Mouse (Mus musculus) liver, postnatal 0 days (tissue): Measurements from ENCODE around the gene Rps26. TPM values are rescaled to one million over a fixed set of nuclear protein-coding genes. Genes with fewer than 3 reads are reported as not detected.
"Not testable (repeated sequence)": the region's sequence is repeated elsewhere in the genome, so short reads cannot be mapped to it uniquely, and the experiment has no call there.

ENCODE experiments used
- ATAC-seq: fragments of 200-750 bp; cut with Nextera tagmentation; 2 replicates; pipeline ENCODE4 v1.8.0; 2017; ENCODE audit warnings: mild to moderate bottlenecking, moderate library complexity
- DNase-seq: peaks from one replicate; pipeline ENCODE4 v3.0.0-alpha.2; 2016
- H3K27ac ChIP-seq: fragments of 300-500 bp; sonication (generic); 2 replicates; pipeline ENCODE4 v1.5.1; 2014; ENCODE audit warnings: antibody characterized with exemption, moderate library complexity, mild to moderate bottlenecking, low read depth
- H3K27me3 ChIP-seq: fragments of 300-500 bp; sonication (generic); 2 replicates; pipeline ENCODE4 v1.6.1; 2014; ENCODE audit warnings: low read length, control low read depth, mixed read lengths; ENCODE audit not compliant: insufficient read depth
- H3K36me3 ChIP-seq: fragments of 300-500 bp; sonication (generic); replicated peaks from 2 replicates; pipeline ENCODE4 v1.6.1; 2014; ENCODE audit warnings: mild to moderate bottlenecking, control low read depth, low read length, moderate library complexity, mixed read lengths; ENCODE audit not compliant: insufficient read depth
- H3K4me1 ChIP-seq: fragments of 300-500 bp; sonication (generic); 2 replicates; pipeline ENCODE4 v1.6.1; 2014; ENCODE audit warnings: antibody characterized with exemption, mild to moderate bottlenecking, control low read depth; ENCODE audit not compliant: insufficient read depth
- H3K4me2 ChIP-seq: fragments of 300-500 bp; sonication (generic); 2 replicates; pipeline ENCODE4 v1.6.1; 2014; ENCODE audit warnings: low read depth, mild to moderate bottlenecking, low read length, moderate library complexity, mixed read lengths
- H3K4me3 ChIP-seq: fragments of 300-500 bp; sonication (generic); 2 replicates; pipeline ENCODE4 v1.5.1; 2014; ENCODE audit warnings: low read depth, low read length
- H3K9ac ChIP-seq: fragments of 300-500 bp; sonication (generic); replicated peaks from 2 replicates; pipeline ENCODE4 v1.6.1; 2014; ENCODE audit warnings: mild to moderate bottlenecking, moderate library complexity
- H3K9me3 ChIP-seq: fragments of 300-500 bp; sonication (generic); 2 replicates; pipeline ENCODE4 v1.6.1; 2016; ENCODE audit warnings: mild to moderate bottlenecking, control low read depth, low read length, mixed read lengths
- CTCF ChIP-seq: sonication (generic); IDR thresholded peaks from 2 replicates; pipeline ENCODE4 v1.5.1; 2016; ENCODE audit warnings: antibody characterized with exemption, low read depth
- EP300 ChIP-seq: IDR thresholded peaks from 2 replicates; pipeline ENCODE4 v1.6.1; 2016; ENCODE audit warnings: antibody characterized with exemption, low read depth, mild to moderate bottlenecking
- whole genome bisulfite sequencing: fragments of 180-500 bp; shearing (Covaris S2); extraction: QIAGEN DNeasy Blood & Tissue Kit; methylation state at CpG from one replicate; pipeline ENCODE4 v1.1.7; 2014; ENCODE audit not compliant: insufficient replicate concordance; 5-methylcytosine and 5-hydroxymethylcytosine counted together
- polyA plus RNA-seq: library from polyadenylated mRNA; unstranded; fragments of >200 nt; fragmentation: Nextera tagmentation; extraction: Ambion mirVana; gene quantifications from 2 replicates; pipeline ENCODE4 v1.2.1, GENCODE M21; 2015

The Rps26 gene
- polyA plus RNA-seq, 1 experiment from 2014 or later = 469 TPM

DNA sequence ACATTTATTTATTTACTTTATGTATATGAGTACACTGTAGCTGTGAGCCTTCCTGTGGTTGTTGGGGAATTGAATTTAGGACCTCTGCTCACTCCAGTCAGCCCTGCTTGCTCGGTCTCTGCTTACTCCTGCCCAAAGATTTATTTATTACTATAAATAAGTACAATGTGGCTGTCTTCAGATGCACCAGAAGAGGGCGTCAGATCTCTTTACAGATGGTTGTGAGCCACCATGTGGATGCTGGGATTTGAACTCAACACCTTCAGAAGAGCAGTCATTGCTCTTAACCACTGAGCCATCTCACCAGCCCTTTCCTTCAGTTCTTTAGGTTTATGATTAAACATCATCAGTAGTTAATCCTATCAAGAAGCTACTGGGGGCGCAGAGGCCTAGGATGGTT, 11.6 kb downstream of the Rps26 start:
- 48% methylated on average over 3 of the region's 3 CpGs for WGBS
- no peak for ATAC-seq

DNA sequence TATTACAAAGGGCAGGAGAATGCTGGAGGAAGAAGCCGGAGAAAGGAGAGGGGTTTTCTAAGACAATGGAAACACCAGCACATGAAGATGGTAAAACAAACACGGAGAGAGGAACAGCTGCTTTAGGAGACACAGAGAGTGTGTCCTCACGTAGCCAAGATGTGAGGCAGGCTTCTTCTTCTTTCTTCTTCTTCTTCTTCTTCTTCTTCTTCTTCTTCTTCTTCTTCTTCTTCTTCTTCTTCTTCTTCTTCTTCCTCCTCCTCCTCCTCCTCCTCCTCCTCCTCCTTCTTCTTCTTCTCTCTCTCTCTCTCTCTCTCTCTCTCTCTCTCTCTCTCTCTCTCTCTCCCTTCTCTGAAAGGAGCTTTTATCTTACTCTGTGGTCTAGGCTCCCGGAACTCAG, 12.7 kb downstream of the Rps26 start:
- H3K36me3 ChIP-seq, H3K4me1 ChIP-seq, H3K27ac ChIP-seq, DNase-seq, H3K27me3 ChIP-seq, H3K4me3 ChIP-seq, H3K4me2 ChIP-seq, H3K9ac ChIP-seq, H3K9me3 ChIP-seq, ATAC-seq: not testable (repeated sequence)
- 48% methylated on average over 4 of the region's 4 CpGs for WGBS

More for the DNA sequence above, 11.6 kb downstream of the Rps26 start:
- H3K9me3 ChIP-seq = no peaks in the 10 kb centered on the region
- no peaks in the 10 kb centered on the region for H3K4me1 ChIP-seq
- no peaks in the 10 kb centered on the region for H3K36me3 ChIP-seq
- H3K27me3 ChIP-seq = no peaks in the 10 kb centered on the region
- no peak overlapping the region for H3K4me3 ChIP-seq
- no peak overlapping the region for H3K27ac ChIP-seq
- no peak for TF ChIP-seq EP300
- peak; percentile 55 for TF ChIP-seq CTCF
- no peak for DNase-seq
- no peak overlapping the region for H3K4me2 ChIP-seq
- H3K9ac ChIP-seq = no peak overlapping the region

- WGBS = 37% methylated on average over 6 of the region's 6 CpGs
- Histone ChIP-seq H3K36me3 (no peaks in the 10 kb centered on the region), H3K27ac (no peak overlapping the region), H3K4me2 (no peak overlapping the region), H3K9me3 (no peaks in the 10 kb centered on the region), H3K4me1 (no peaks in the 10 kb centered on the region), H3K4me3 (no peak overlapping the region), H3K9ac (no peak overlapping the region), H3K27me3 (no peaks in the 10 kb centered on the region)
- DNase-seq (no peak), ATAC-seq (peak; percentile 31; the same call in 1 of the 2 replicates)
- no peak for TF ChIP-seq EP300
- TF ChIP-seq CTCF = no peak
These were observed 13.4 kb downstream of the Rps26 start for GRCm38 (mm10) chr10:128613154-128613440.

DNA sequence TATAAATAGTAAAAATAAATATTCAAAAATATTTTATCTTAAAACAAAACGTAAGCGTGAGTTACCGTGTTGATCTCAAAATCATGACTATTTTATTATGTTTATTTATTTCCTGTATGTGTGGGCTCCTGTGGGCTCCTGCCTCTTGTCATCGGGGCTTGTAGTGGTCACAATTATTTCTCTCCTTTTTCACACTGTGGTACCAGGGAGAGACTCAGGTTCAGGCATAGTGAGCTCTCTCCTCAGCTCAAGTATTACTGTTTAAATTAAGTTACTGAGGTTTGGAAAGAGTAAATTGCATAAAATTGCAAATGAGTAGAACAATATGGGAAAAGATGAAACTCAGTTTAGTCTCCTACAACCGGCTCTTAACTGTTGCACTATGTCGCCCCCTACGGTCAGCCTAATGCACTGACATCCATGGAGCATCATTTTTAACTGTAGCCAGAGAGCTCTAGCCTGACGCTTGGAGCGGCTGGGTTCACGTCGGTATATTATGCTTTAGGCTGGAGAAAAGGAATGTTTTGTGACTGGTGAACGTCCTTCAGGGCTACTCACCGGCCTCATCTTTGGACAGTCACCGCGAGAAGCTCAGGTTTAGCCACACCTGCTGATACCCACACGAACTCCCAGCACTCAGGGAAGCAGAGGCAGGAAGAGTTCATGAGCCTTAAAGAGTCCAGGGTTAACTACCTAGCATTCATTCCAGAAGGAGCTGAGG, 14.0 kb downstream of the Rps26 start:
- H3K9me3 ChIP-seq = no peaks in the 10 kb centered on the region

DNA sequence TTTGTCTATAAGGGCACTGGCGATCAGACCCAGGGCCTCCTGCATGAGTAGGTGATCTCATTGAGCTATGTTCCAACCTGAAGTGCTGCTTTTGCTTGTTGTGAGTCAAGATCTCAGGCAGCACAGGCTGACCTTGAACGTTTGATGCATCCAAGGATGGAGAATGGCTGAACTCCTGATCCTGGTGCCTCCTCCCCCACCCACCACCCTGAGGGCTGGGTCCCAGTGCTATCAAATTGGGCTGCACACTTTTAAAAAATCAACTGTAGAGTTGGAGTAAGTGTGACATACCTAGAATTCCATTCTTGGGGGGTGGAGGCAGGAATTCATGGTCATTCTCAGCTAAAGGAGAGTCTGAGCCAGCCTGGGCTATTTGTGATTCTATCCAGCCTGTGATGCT, 20.1 kb downstream of the Rps26 start:
- no peak for DNase-seq
- Histone ChIP-seq H3K36me3 (no peaks in the 10 kb centered on the region), H3K4me3 (no peak overlapping the region), H3K27me3 (no peaks in the 10 kb centered on the region), H3K4me2 (no peak overlapping the region), H3K4me1 (peaks cover 3% of the 10 kb centered on the region; the same call in 1 of the 2 replicates), H3K9ac (no peak overlapping the region), H3K9me3 (no peaks in the 10 kb centered on the region), H3K27ac (no peak overlapping the region)
- ATAC-seq = no peak
- no peak for TF ChIP-seq CTCF
- TF ChIP-seq EP300 = no peak
- WGBS = 45% methylated on average over 2 of the region's 2 CpGs

More for the DNA sequence above, 14.0 kb downstream of the Rps26 start:
- peak overlapping the region; percentile 14; the same call in 1 of the 2 replicates for H3K4me2 ChIP-seq
- H3K27ac ChIP-seq = no peak overlapping the region
- no peaks in the 10 kb centered on the region for H3K36me3 ChIP-seq
- H3K9ac ChIP-seq = no peak overlapping the region
- WGBS = 14% methylated on average over 16 of the region's 16 CpGs
- peak; percentile 75 for ATAC-seq
- peak; percentile 86 for DNase-seq
- H3K27me3 ChIP-seq = no peaks in the 10 kb centered on the region
- no peak overlapping the region for H3K4me3 ChIP-seq
- H3K4me1 ChIP-seq = no peaks in the 10 kb centered on the region
- TF ChIP-seq EP300 = no peak
- TF ChIP-seq CTCF = peak; percentile 95

DNA sequence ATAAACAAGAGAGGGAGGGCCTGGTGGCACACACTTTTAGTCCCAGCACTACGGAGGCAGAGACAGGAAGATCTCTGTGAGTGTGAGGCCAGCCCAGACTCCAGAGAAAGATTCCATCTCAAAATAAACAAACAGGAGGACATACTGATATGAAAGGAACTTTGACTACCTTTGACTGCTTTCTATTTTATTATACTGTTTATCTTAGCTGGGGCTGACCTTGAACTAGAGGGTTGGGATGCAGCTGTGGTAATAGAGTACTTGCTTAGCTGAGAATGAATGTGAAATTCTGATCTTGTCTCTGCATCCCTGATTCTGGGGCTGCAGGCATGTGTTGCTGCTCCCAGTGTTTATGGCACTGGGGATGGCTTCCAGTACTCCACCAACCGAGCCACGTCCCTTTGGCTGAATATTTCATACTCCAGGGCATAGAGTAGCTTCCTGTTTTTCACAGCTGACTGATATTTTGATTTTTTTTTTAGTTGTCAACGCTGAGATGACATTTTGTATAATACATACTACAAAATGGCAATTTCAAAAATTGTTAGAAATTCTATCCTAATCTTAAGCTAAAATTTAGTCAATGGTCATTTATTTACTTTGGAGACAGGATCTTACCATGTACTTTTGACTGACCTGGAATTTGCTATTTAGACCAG, 23.9 kb downstream of the Rps26 start:
- no peak for TF ChIP-seq EP300
- TF ChIP-seq CTCF = no peak

More for the DNA sequence above, 23.9 kb downstream of the Rps26 start:
- no peak overlapping the region for H3K27ac ChIP-seq
- no peaks in the 10 kb centered on the region for H3K9me3 ChIP-seq
- H3K4me1 ChIP-seq = peaks cover 5% of the 10 kb centered on the region; the same call in 1 of the 2 replicates
- no peak overlapping the region for H3K4me3 ChIP-seq
- H3K27me3 ChIP-seq = no peaks in the 10 kb centered on the region
- WGBS = 47% methylated on average over 4 of the region's 4 CpGs
- no peak overlapping the region for H3K9ac ChIP-seq
- no peak overlapping the region for H3K4me2 ChIP-seq
- no peak for DNase-seq
- no peaks in the 10 kb centered on the region for H3K36me3 ChIP-seq
- ATAC-seq = no peak
